Mouse (Mus musculus): ENCODE results near the gene B230307C23Rik. TPM values are rescaled to one million over a fixed set of nuclear protein-coding genes. Genes with fewer than 3 reads are reported as not detected.
"Not testable (repeated sequence)": the region's sequence is repeated elsewhere in the genome, so short reads cannot be mapped to it uniquely, and the experiment has no call there.

B230307C23Rik gene
- total RNA-seq (2021), result 10 to 100 TPM; 46.4 to 47.9 TPM
- long read RNA-seq, experiment 1, transcript B230307C23Rik-204 (5 exons, 1,230 nt), result major isoform, 10 of 27 reads
- long read RNA-seq, experiment 1, transcript B230307C23Rik-208 (5 exons, 546 nt), result minor isoform, 8 of 27 reads
- long read RNA-seq, experiment 1, partial matches to known transcripts, result 1 of 27 reads
- long read RNA-seq, experiment 1, other reads (novel, unspliced or antisense), result 5 of 27 reads
- long read RNA-seq, experiment 2, transcript B230307C23Rik-204 (5 exons, 1,230 nt), result minor isoform, 5 of 24 reads
- long read RNA-seq, experiment 2, transcript B230307C23Rik-208 (5 exons, 546 nt), result major isoform, 6 of 24 reads
- long read RNA-seq, experiment 2, partial matches to known transcripts, result 1 of 24 reads
- long read RNA-seq, experiment 2, other reads (novel, unspliced or antisense), result 7 of 24 reads

- DNase-seq (ENCODE audit: low spot score in 2 of 2), result peak; percentile 49 to 73
Observed at GRCm38 (mm10) chr16:97996616-97997382, at the start of gene B230307C23Rik. TSS of gene B230307C23Rik (plus strand) at chr16:97997315.

GRCm38 (mm10) chr16:97948836-97949235 lies 48.3 kb upstream of the B230307C23Rik start:
- DNase-seq (ENCODE audit: low spot score in 2 of 2), result no peak

- DNase-seq (ENCODE audit: low spot score in 2 of 2), result no peak
Observed at GRCm38 (mm10) chr16:97950061-97950460, 47.1 kb upstream of the B230307C23Rik start.

GRCm38 (mm10) chr16:97952371-97952770 lies 44.7 kb upstream of the B230307C23Rik start:
- DNase-seq (ENCODE audit: low spot score in 2 of 2), result no peak

GRCm38 (mm10) chr16:97952801-97953200 lies 44.3 kb upstream of the B230307C23Rik start:
- no peak for DNase-seq (ENCODE audit: low spot score in 2 of 2)

- no peak for DNase-seq (ENCODE audit: low spot score in 2 of 2)
Observed at GRCm38 (mm10) chr16:97953300-97953699, 43.8 kb upstream of the B230307C23Rik start.

- no peak for DNase-seq (ENCODE audit: low spot score in 2 of 2)
Observed at GRCm38 (mm10) chr16:97956011-97956410, 41.1 kb upstream of the B230307C23Rik start.

GRCm38 (mm10) chr16:97957626-97958025 lies 39.5 kb upstream of the B230307C23Rik start:
- DNase-seq (ENCODE audit: low spot score in 2 of 2), result no peak

GRCm38 (mm10) chr16:97958401-97958973 lies 38.6 kb upstream of the B230307C23Rik start:
- DNase-seq (ENCODE audit: low spot score in 2 of 2), result no peak

GRCm38 (mm10) chr16:97960348-97960747 lies 36.8 kb upstream of the B230307C23Rik start:
- no peak for DNase-seq (ENCODE audit: low spot score in 2 of 2)

- peak in 1 of 2 experiments; percentile 7 for DNase-seq (ENCODE audit: low spot score in 2 of 2)
Observed at GRCm38 (mm10) chr16:97961381-97962150, 35.5 kb upstream of the B230307C23Rik start.

- peak; percentile 92 to 96 for DNase-seq (ENCODE audit: low spot score in 2 of 2)
Observed at GRCm38 (mm10) chr16:97962151-97962948, 34.8 kb upstream of the B230307C23Rik start, which contains the start of the genes C2cd2 and Zbtb21. TSS of gene C2cd2 (minus strand) at chr16:97962598. TSS of gene Zbtb21 (minus strand) at chr16:97962622.

- no peak for DNase-seq (ENCODE audit: low spot score in 2 of 2)
Observed at GRCm38 (mm10) chr16:97963956-97964540, 33.1 kb upstream of the B230307C23Rik start.

- no peak for DNase-seq (ENCODE audit: low spot score in 2 of 2)
Observed at GRCm38 (mm10) chr16:97977277-97977676, 19.8 kb upstream of the B230307C23Rik start.

GRCm38 (mm10) chr16:97977722-97978121 lies 19.4 kb upstream of the B230307C23Rik start:
- DNase-seq (ENCODE audit: low spot score in 2 of 2), result no peak

- no peak for DNase-seq (ENCODE audit: low spot score in 2 of 2)
Observed at GRCm38 (mm10) chr16:97981362-97981761, 15.8 kb upstream of the B230307C23Rik start.

- no peak for DNase-seq (ENCODE audit: low spot score in 2 of 2)
Observed at GRCm38 (mm10) chr16:97984589-97984988, 12.5 kb upstream of the B230307C23Rik start.

- no peak for DNase-seq (ENCODE audit: low spot score in 2 of 2)
Observed at GRCm38 (mm10) chr16:97991517-97991916, 5.6 kb upstream of the B230307C23Rik start.

- not testable (repeated sequence) for DNase-seq (ENCODE audit: low spot score in 2 of 2)
Observed at GRCm38 (mm10) chr16:97992477-97992876, 4.6 kb upstream of the B230307C23Rik start.
